Mouse (Mus musculus): ENCODE data around the gene Pxylp1. TPM values are rescaled to one million over a fixed set of nuclear protein-coding genes. Genes with fewer than 3 reads are reported as not detected.

The Pxylp1 gene
- 0.84 to 1.5 TPM (median 1.4 TPM) in 4 replicates for total RNA-seq (2023; ENCODE audit: inconsistent age)

GRCm38 (mm10) chr9:96892546-96892945 is at the start of gene Pxylp1:
TSS of gene Pxylp1 (minus strand) at chr9:96892669.

Other genes with a start within 250 kb of the Pxylp1 start
- 21.1 to 28.1 TPM (median 25.7 TPM) in 4 replicates for gene Zbtb38, start 139.8 kb downstream of the Pxylp1 start, total RNA-seq (2023; ENCODE audit: inconsistent age)
- not detected in 4 replicates for gene Spsb4, start 126.2 kb upstream of the Pxylp1 start, total RNA-seq (2023; ENCODE audit: inconsistent age)
- gene Slc25a36, start 218.5 kb upstream of the Pxylp1 start, total RNA-seq (2023; ENCODE audit: inconsistent age) = 128 to 172 TPM (median 155 TPM) in 4 replicates

All from B cell, adult (primary cell).